Mouse (Mus musculus) erythroid progenitor cell, adult 5-6 weeks (primary cell): ENCODE measurements around the gene Stat2. TPM values are rescaled to one million over a fixed set of nuclear protein-coding genes. Genes with fewer than 3 reads are reported as not detected.

Experiments
- ATAC-seq: replicated peaks from 2 replicates; pipeline ENCODE4 v1.8.0; 2016; ENCODE audit warnings: moderate number of reproducible peaks, mild to moderate bottlenecking, moderate TSS enrichment, inconsistent platforms; ENCODE audit not compliant: poor library complexity, low FRiP score, severe bottlenecking
- total RNA-seq, 2 experiments: library from RNA; stranded (forward) in 1 of 2; stranded (reverse) in 1 of 2; fragments of 150-400 nt in 1 of 2; fragments of 186-747, 209-891 nt in 1 of 2; gene quantifications; 2 replicates each; pipeline versions ENCODE4 v1.2.3 to v1.2.4; 2015 to 2017; ENCODE audit warnings: low replicate concordance in 2 of 2

Gene Stat2
- 35.6 and 37.5 TPM in 2 replicates for total RNA-seq (2015; ENCODE audit: low replicate concordance)
- total RNA-seq (2017; ENCODE audit: low replicate concordance): 30.0 and 40.0 TPM in 2 replicates

- peak; percentile 97 for ATAC-seq
Observed at GRCm38 (mm10) chr10:128270287-128270841, at the start of gene Stat2. TSS of gene Stat2 (plus strand) at chr10:128270559.

- ATAC-seq: no peak
Observed at GRCm38 (mm10) chr10:128221533-128222286, 48.6 kb upstream of the Stat2 start.

GRCm38 (mm10) chr10:128225064-128225463 is 45.3 kb upstream of the Stat2 start:
- ATAC-seq: no peak

GRCm38 (mm10) chr10:128225538-128225937 is 44.8 kb upstream of the Stat2 start, which contains the start of gene Mip:
TSS of gene Mip (plus strand) at chr10:128225838.
- ATAC-seq: no peak

GRCm38 (mm10) chr10:128227592-128227991 is 42.8 kb upstream of the Stat2 start:
- no peak for ATAC-seq

GRCm38 (mm10) chr10:128228009-128228408 is 42.4 kb upstream of the Stat2 start:
- no peak for ATAC-seq

- ATAC-seq: no peak
Observed at GRCm38 (mm10) chr10:128230582-128230981, 39.8 kb upstream of the Stat2 start.

- ATAC-seq: no peak
Observed at GRCm38 (mm10) chr10:128231146-128231545, 39.2 kb upstream of the Stat2 start.

GRCm38 (mm10) chr10:128231697-128232419 is 38.5 kb upstream of the Stat2 start, which contains the start of gene Timeless:
TSS of gene Timeless (plus strand) at chr10:128232065.
- peak; percentile 76 for ATAC-seq

- peak; percentile 84 for ATAC-seq
Observed at GRCm38 (mm10) chr10:128232420-128232985, 37.9 kb upstream of the Stat2 start.

- no peak for ATAC-seq
Observed at GRCm38 (mm10) chr10:128236321-128236720, 34.0 kb upstream of the Stat2 start.

- no peak for ATAC-seq
Observed at GRCm38 (mm10) chr10:128237807-128238480, 32.4 kb upstream of the Stat2 start.

- no peak for ATAC-seq
Observed at GRCm38 (mm10) chr10:128239140-128239539, 31.2 kb upstream of the Stat2 start.

GRCm38 (mm10) chr10:128240131-128240530 is 30.2 kb upstream of the Stat2 start:
- peak; percentile 56 for ATAC-seq

- ATAC-seq: no peak
Observed at GRCm38 (mm10) chr10:128243252-128243651, 27.1 kb upstream of the Stat2 start.

- no peak for ATAC-seq
Observed at GRCm38 (mm10) chr10:128244121-128244520, 26.2 kb upstream of the Stat2 start.

GRCm38 (mm10) chr10:128247020-128247732 is 23.2 kb upstream of the Stat2 start:
- no peak for ATAC-seq

- no peak for ATAC-seq
Observed at GRCm38 (mm10) chr10:128250565-128250964, 19.8 kb upstream of the Stat2 start.

GRCm38 (mm10) chr10:128253677-128254255 is 16.6 kb upstream of the Stat2 start, which contains the start of gene Apon:
TSS of gene Apon (plus strand) at chr10:128254096.
- ATAC-seq: no peak
